Mouse (Mus musculus) thymus, adult 2 months (tissue): ENCODE data around the gene Gpr37. TPM values are rescaled to one million over a fixed set of nuclear protein-coding genes. Genes with fewer than 3 reads are reported as not detected.

Experiments used
- DNase-seq: peaks from one replicate; pipeline ENCODE4 v3.0.0; 2021
- H3K27ac ChIP-seq: fragments of 200-500 bp; 2 replicates; pipeline ENCODE4 v1.5.1; 2012; ENCODE audit warnings: low read length, control low read depth; ENCODE audit not compliant: control insufficient read depth, insufficient read depth
- H3K27me3 ChIP-seq: fragments of 200-500 bp; 2 replicates; pipeline ENCODE4 v1.6.1; 2012; ENCODE audit warnings: mild to moderate bottlenecking, low read length, moderate library complexity, mixed read lengths; ENCODE audit not compliant: control insufficient read depth, insufficient read depth
- H3K36me3 ChIP-seq: fragments of 200-500 bp; 2 replicates; pipeline ENCODE4 v1.6.1; 2012; ENCODE audit warnings: mild to moderate bottlenecking, low read length, moderate library complexity; ENCODE audit not compliant: control insufficient read depth, insufficient read depth
- H3K4me1 ChIP-seq: fragments of 200-500 bp; replicated peaks from 2 replicates; pipeline ENCODE4 v1.6.1; 2012; ENCODE audit warnings: low read length; ENCODE audit not compliant: control insufficient read depth, insufficient read depth
- H3K4me3 ChIP-seq: fragments of 200-500 bp; 2 replicates; pipeline ENCODE4 v1.5.1; 2012; ENCODE audit warnings: mild to moderate bottlenecking, low read length, control low read depth, moderate library complexity; ENCODE audit not compliant: control insufficient read depth, insufficient read depth
- CTCF ChIP-seq: fragments of 200-500 bp; IDR thresholded peaks from 2 replicates; pipeline ENCODE4 v1.5.1; 2012; ENCODE audit warnings: mild to moderate bottlenecking, control low read depth, low read length, moderate library complexity, borderline replicate concordance; ENCODE audit not compliant: control insufficient read depth, poor library complexity, insufficient read depth; ENCODE audit errors: extremely low read depth
- POLR2A ChIP-seq: fragments of 200-500 bp; IDR thresholded peaks from 2 replicates; pipeline ENCODE4 v1.6.1; 2012; ENCODE audit warnings: mild to moderate bottlenecking, low read length, control low read depth, moderate library complexity; ENCODE audit not compliant: control insufficient read depth, poor library complexity, insufficient read depth; ENCODE audit errors: extremely low read depth
- WGBS: fragments of 180-500 bp; shearing (Covaris S2); methylation state at CpG from one replicate; pipeline ENCODE4 v1.1.7; 2018; 5-methylcytosine and 5-hydroxymethylcytosine counted together
- polyA plus RNA-seq: library from polyadenylated mRNA; depleted of rRNA; stranded (reverse); fragments of >200 nt; gene quantifications from 2 replicates; pipeline ENCODE4 v1.2.3, GENCODE M21; 2012; rRNA removed

Gene Gpr37
- polyA plus RNA-seq, 1 experiment = 0.05 TPM

DNA sequence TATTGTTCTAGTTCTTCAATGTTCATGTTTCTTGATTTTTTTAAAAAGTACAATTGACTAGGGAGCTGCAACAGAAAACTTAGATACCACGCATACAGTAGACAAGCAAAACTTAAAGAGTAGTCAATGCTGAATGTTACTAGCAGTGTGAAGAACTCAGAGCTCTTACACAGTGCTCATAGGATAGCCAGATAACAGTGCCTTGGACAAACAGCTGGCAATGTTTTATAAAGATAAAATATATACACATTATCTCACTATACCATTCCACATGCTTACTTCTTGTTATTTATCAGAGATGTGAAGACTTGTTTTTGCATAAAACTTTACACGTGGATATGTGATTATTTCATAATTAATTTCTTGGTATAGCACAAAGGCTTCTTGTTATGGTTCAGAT lies 26.6 kb downstream of the Gpr37 start:
- Histone ChIP-seq H3K27ac (no peak overlapping the region), H3K4me1 (no peaks in the 10 kb centered on the region), H3K36me3 (no peaks in the 10 kb centered on the region), H3K27me3 (no peaks in the 10 kb centered on the region), H3K4me3 (no peak overlapping the region)
- WGBS = 92% methylated on average over 2 of the region's 2 CpGs
- no peak for TF ChIP-seq CTCF
- TF ChIP-seq POLR2A = no peak
- no peak for DNase-seq

DNA sequence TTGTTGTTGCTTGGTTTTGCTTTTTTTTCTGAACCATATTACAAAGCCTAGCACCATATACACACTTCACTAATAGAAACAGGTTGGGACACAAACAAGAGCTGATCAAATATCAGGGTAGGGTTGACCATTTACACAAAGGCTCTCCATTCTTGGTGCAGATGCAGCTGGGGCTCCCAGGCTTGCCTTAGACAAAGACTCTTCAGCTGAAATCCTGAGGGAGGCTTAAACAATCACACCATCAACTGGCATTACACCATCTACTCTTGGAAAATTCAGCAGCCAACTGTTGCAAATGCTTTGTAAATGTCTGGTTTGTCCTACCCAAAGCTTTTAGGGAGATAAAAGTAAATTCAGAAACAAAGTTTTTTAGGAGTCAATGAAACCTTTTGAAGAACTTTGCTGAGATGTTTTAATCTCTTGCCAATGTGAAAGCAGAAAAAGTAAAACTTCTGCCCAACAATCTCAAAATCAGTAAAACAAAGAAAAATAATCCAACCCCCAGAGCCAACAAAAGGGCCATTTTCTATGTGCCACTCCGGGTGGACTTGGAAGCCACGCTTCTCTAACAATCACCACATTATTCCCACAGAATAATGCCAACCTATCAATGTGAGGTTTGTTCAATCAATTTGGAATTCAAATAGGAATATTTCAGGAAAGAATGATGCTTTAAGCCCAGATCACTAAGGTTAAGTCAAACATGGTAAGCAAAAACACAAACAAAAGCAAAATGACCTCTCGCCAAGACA lies 30.4 kb downstream of the Gpr37 start:
- no peak for DNase-seq
- WGBS = 98% methylated on average over 3 of the region's 3 CpGs
- Histone ChIP-seq H3K4me1 (no peaks in the 10 kb centered on the region), H3K36me3 (no peaks in the 10 kb centered on the region), H3K27ac (no peak overlapping the region), H3K27me3 (no peaks in the 10 kb centered on the region), H3K4me3 (no peak overlapping the region)
- TF ChIP-seq CTCF = no peak
- TF ChIP-seq POLR2A = no peak

Other genes starting within 250 kb of the Gpr37 start
- gene Pot1a, start 118.5 kb upstream of the Gpr37 start, polyA plus RNA-seq = 12.4 and 15.4 TPM in 2 replicates